Mouse (Mus musculus): ENCODE data around the gene Bean1. TPM values are rescaled to one million over a fixed set of nuclear protein-coding genes. Genes with fewer than 3 reads are reported as not detected.

Gene Bean1
- total and polyA plus RNA-seq, 3 experiments = not detected

DNA sequence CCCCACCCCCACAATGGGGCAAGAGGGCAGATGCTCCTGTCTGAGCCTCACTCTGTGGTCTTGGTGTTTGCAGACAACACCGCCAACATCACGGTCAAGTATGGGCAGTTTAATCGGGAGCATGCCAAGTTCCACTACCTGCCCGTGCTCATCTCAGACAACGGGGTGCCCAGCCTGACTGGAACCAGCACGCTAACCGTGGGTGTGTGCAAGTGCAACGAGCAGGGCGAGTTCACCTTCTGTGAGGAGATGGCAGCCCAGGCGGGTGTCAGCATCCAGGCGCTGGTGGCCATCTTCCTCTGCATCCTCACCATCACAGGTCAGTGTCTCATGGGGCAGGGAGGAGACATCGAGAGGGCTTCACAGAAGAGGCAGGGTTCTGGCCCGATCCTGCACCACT, 29.6 kb upstream of the Bean1 start:
- Histone ChIP-seq H3K4me3 (ENCODE audit: control insufficient read depth in 1 of 2, insufficient read depth in 1 of 2, low read depth in 2 of 2, low read length in 2 of 2) (no peak overlapping the region), H3K79me2 (ENCODE audit: control insufficient read depth, insufficient read depth, low read length, poor library complexity) (no peaks in the 10 kb centered on the region), H3K9ac (ENCODE audit: control insufficient read depth, low read depth, low read length, poor library complexity, severe bottlenecking) (no peak overlapping the region), H3K9me3 (replicated peaks; ENCODE audit: insufficient read depth, low read length) (no peaks in the 10 kb centered on the region), H3K4me1 (ENCODE audit: control insufficient read depth in 1 of 2, insufficient read depth in 2 of 2, low read length in 2 of 2) (no peaks in the 10 kb centered on the region), H3K27me3 (ENCODE audit: control insufficient read depth in 1 of 2, insufficient read depth in 2 of 2, low read length in 2 of 2) (no peaks in the 10 kb centered on the region), H3K27ac (ENCODE audit: control insufficient read depth, low read depth, low read length) (no peak overlapping the region), H3K36me3 (ENCODE audit: control insufficient read depth in 1 of 2, insufficient read depth in 2 of 2, low read length in 2 of 2) (no peaks in the 10 kb centered on the region)
- DNase-seq (ENCODE audit: low read depth, low spot score) = no peak
- TF ChIP-seq ELF1 (IDR thresholded peaks at IDR 0.05; ENCODE audit: low read depth, low read length) (no peak), MAFK (IDR thresholded peaks at IDR 0.05; ENCODE audit: borderline replicate concordance, low read depth, low read length) (no peak), ZKSCAN1 (IDR thresholded peaks at IDR 0.05; ENCODE audit: low read depth, low read length) (no peak)

DNA sequence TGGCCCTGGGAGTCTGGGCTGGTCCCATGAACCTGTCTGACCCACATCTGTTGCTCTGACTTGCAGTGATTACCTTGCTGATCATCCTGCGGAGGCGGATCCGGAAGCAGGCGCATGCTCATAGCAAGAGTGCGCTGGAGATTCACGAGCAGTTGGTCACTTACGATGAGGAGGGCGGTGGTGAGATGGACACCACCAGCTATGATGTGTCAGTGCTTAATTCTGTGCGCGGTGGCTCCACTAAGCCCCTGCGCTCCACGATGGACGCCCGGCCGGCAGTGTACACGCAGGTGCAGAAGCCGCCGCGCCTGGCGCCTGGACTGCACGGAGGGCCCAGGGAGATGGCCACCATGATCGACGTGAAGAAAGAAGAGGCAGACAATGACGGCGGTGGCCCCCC, 27.8 kb upstream of the Bean1 start:
- Histone ChIP-seq H3K9ac (ENCODE audit: control insufficient read depth, low read depth, low read length, poor library complexity, severe bottlenecking) (no peak overlapping the region), H3K27ac (ENCODE audit: control insufficient read depth, low read depth, low read length) (no peak overlapping the region), H3K4me3 (ENCODE audit: control insufficient read depth in 1 of 2, insufficient read depth in 1 of 2, low read depth in 2 of 2, low read length in 2 of 2) (no peak overlapping the region), H3K27me3 (ENCODE audit: control insufficient read depth in 1 of 2, insufficient read depth in 2 of 2, low read length in 2 of 2) (no peaks in the 10 kb centered on the region), H3K36me3 (ENCODE audit: control insufficient read depth in 1 of 2, insufficient read depth in 2 of 2, low read length in 2 of 2) (no peaks in the 10 kb centered on the region), H3K4me1 (ENCODE audit: control insufficient read depth in 1 of 2, insufficient read depth in 2 of 2, low read length in 2 of 2) (no peaks in the 10 kb centered on the region), H3K9me3 (replicated peaks; ENCODE audit: insufficient read depth, low read length) (no peaks in the 10 kb centered on the region), H3K79me2 (ENCODE audit: control insufficient read depth, insufficient read depth, low read length, poor library complexity) (no peaks in the 10 kb centered on the region)
- DNase-seq (ENCODE audit: low read depth, low spot score) = no peak
- TF ChIP-seq POLR2AphosphoS2 (IDR thresholded peaks at IDR 0.05; ENCODE audit: low read length) = no peak

DNA sequence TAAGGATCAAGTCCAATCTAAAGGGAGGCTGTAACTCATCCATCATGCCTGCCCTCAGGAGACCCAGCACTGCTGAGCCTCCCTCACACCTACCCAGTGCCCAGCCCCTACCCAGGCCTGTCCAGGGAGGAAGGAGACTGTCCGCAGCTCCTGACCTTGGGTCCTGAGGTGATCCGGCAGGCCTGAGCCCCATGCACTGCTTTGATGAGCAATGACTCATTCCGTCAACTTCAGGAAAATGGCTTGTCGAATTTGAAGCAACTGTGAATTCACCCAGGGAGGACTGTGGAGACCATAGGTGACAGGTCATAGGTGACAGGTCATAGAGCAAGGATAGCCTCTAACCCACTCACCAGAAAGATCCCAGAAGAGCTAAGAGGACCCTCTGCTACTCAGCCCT, 26.9 kb upstream of the Bean1 start:
- no peaks in the 10 kb centered on the region for H3K79me2 ChIP-seq (ENCODE audit: control insufficient read depth, insufficient read depth, low read length, poor library complexity)
- no peak overlapping the region for H3K27ac ChIP-seq (ENCODE audit: control insufficient read depth, low read depth, low read length)
- no peaks in the 10 kb centered on the region for H3K36me3 ChIP-seq (ENCODE audit: control insufficient read depth in 1 of 2, insufficient read depth in 2 of 2, low read length in 2 of 2)
- H3K27me3 ChIP-seq (ENCODE audit: control insufficient read depth in 1 of 2, insufficient read depth in 2 of 2, low read length in 2 of 2) = no peaks in the 10 kb centered on the region
- no peaks in the 10 kb centered on the region for H3K4me1 ChIP-seq (ENCODE audit: control insufficient read depth in 1 of 2, insufficient read depth in 2 of 2, low read length in 2 of 2)
- H3K9ac ChIP-seq (ENCODE audit: control insufficient read depth, low read depth, low read length, poor library complexity, severe bottlenecking) = no peak overlapping the region
- H3K4me3 ChIP-seq (ENCODE audit: control insufficient read depth in 1 of 2, insufficient read depth in 1 of 2, low read depth in 2 of 2, low read length in 2 of 2) = no peak overlapping the region
- H3K9me3 ChIP-seq (replicated peaks; ENCODE audit: insufficient read depth, low read length) = no peaks in the 10 kb centered on the region
- TF ChIP-seq TCF12 (IDR thresholded peaks at IDR 0.05; ENCODE audit: low read depth, low read length) = no peak
- TF ChIP-seq POLR2A (IDR thresholded peaks at IDR 0.05; ENCODE audit: control insufficient read depth in 1 of 2, insufficient read depth in 1 of 2, low read depth in 1 of 2, low read length in 2 of 2, poor library complexity in 1 of 2) = no peak
- TF ChIP-seq MAZ (IDR thresholded peaks at IDR 0.05; ENCODE audit: low read depth, low read length) = no peak
- TF ChIP-seq POLR2AphosphoS2 (IDR thresholded peaks at IDR 0.05; ENCODE audit: low read length) = no peak
- TF ChIP-seq UBTF (IDR thresholded peaks at IDR 0.05; ENCODE audit: borderline replicate concordance, insufficient read depth, low read depth, low read length) = no peak
- TF ChIP-seq MYB (IDR thresholded peaks at IDR 0.05; ENCODE audit: low read depth, low read length) = no peak
- TF ChIP-seq NRF1 (IDR thresholded peaks at IDR 0.05; ENCODE audit: insufficient read depth, low read depth, low read length, poor library complexity, severe bottlenecking) = no peak
- no peak for DNase-seq (ENCODE audit: low read depth, low spot score)
